Mouse (Mus musculus) kidney, postnatal 0 days (tissue): ENCODE data around the gene Zfp617. TPM values are rescaled to one million over a fixed set of nuclear protein-coding genes. Genes with fewer than 3 reads are reported as not detected.
A peak's percentile ranks its signal among the peaks of the same experiment; 100 is the strongest.
"Not testable (repeated sequence)": the region's sequence is repeated elsewhere in the genome, so short reads cannot be mapped to it uniquely, and the experiment has no call there.

Experiments used
- ATAC-seq: fragments of 200-750 bp; cut with Nextera tagmentation; replicated peaks from 2 replicates; pipeline ENCODE4 v1.8.0; 2017; ENCODE audit warnings: low read depth, moderate number of reproducible peaks, moderate TSS enrichment, moderate library complexity; ENCODE audit not compliant: low FRiP score
- DNase-seq: peaks from one replicate; pipeline ENCODE4 v3.0.0-alpha.2; 2016; ENCODE audit warnings: low spot score
- H3K27ac ChIP-seq: fragments of 300-500 bp; sonication (generic); 2 replicates; pipeline ENCODE4 v1.5.1; 2014; ENCODE audit warnings: mild to moderate bottlenecking
- H3K27me3 ChIP-seq: fragments of 300-500 bp; sonication (generic); 2 replicates; pipeline ENCODE4 v1.6.1; 2014; ENCODE audit warnings: low read length, mixed read lengths; ENCODE audit not compliant: insufficient read depth
- H3K36me3 ChIP-seq: fragments of 300-500 bp; sonication (generic); 2 replicates; pipeline ENCODE4 v1.6.1; 2014; ENCODE audit warnings: low read length, mixed read lengths; ENCODE audit not compliant: insufficient read depth
- H3K4me1 ChIP-seq: fragments of 300-500 bp; sonication (generic); replicated peaks from 2 replicates; pipeline ENCODE4 v1.6.1; 2014; ENCODE audit warnings: antibody characterized with exemption, low read length, mixed read lengths; ENCODE audit not compliant: insufficient read depth
- H3K4me2 ChIP-seq: fragments of 300-500 bp; sonication (generic); 2 replicates; pipeline ENCODE4 v1.6.1; 2014; ENCODE audit warnings: mild to moderate bottlenecking, low read length, moderate library complexity, mixed read lengths
- H3K4me3 ChIP-seq: fragments of 300-500 bp; sonication (generic); replicated peaks from 2 replicates; pipeline ENCODE4 v1.5.1; 2014; ENCODE audit warnings: low read depth, low read length
- H3K9ac ChIP-seq: fragments of 300-500 bp; sonication (generic); 2 replicates; pipeline ENCODE4 v1.6.1; 2014; ENCODE audit warnings: low read depth, low read length
- H3K9me3 ChIP-seq: fragments of 300-500 bp; sonication (generic); replicated peaks from 2 replicates; pipeline ENCODE4 v1.6.1; 2016; ENCODE audit warnings: low read length, inconsistent platforms, mixed read lengths
- CTCF ChIP-seq: IDR thresholded peaks from 2 replicates; pipeline ENCODE4 v1.5.1; 2016; ENCODE audit warnings: antibody characterized with exemption, low read depth, mild to moderate bottlenecking, moderate library complexity
- WGBS: fragments of 180-500 bp; shearing (Covaris S2); extraction: QIAGEN DNeasy Blood & Tissue Kit; methylation state at CpG from one replicate; pipeline ENCODE4 v1.1.7; 2014; 5-methylcytosine and 5-hydroxymethylcytosine counted together
- polyA plus RNA-seq: library from polyadenylated mRNA; unstranded; fragments of >200 nt; fragmentation: Nextera tagmentation; extraction: Ambion mirVana; gene quantifications from 2 replicates; pipeline ENCODE4 v1.2.1, GENCODE M21; 2015

Gene Zfp617
- polyA plus RNA-seq, 1 experiment from 2014 or later = 13.6 TPM

DNA sequence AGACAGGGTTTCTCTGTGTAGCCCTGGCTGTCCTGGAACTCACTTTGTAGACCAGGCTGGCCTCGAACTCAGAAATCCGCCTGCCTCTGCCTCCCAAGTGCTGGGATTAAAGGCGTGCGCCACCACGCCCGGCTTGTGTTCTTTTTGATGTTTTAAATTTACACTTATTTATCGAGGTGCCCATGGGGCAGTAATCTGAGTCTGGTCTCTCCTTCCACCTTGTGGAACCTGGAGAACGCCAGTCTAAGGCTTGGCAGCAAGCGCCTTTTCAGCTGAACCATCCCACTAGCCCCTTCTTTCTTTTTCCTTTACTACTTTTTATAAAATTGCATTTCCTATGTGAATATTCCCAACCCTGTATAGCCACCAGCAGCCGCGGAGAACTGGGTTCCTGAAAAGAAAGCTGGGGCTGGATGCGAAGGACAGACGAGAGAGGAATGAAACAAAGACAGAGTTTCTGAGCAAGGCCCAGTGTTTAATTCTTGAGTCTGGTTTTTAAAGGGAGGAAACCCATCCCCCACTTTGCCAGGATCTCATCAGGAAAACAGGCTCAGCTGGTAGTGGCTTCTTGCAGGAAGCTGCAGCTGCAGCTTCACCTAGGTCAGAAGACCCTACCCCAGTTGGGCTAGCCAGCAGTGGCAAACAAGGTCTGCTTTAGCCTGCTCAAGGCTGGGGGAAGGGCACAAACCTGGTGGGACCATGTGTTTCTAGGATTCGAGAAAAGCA is 43.2 kb downstream of the Zfp617 start:
- Histone ChIP-seq H3K4me2 (peak overlapping the region; percentile 58), H3K9ac (peak overlapping the region; percentile 78), H3K27me3 (no peaks in the 10 kb centered on the region), H3K36me3 (no peaks in the 10 kb centered on the region), H3K4me1 (0 out of 2 replicates have a peak, but pooled peaks cover 9% of the 10 kb centered on the region), H3K9me3 (no peaks in the 10 kb centered on the region), H3K27ac (peak overlapping the region; percentile 76; the same call in 1 of the 2 replicates), H3K4me3 (peak overlapping the region; percentile 87)
- DNase-seq = peak; percentile 21
- WGBS = 26% methylated on average over 13 of the region's 14 CpGs
- no peak for TF ChIP-seq CTCF
- ATAC-seq = no peak

- H3K36me3 ChIP-seq = no peaks in the 10 kb centered on the region
- H3K9ac ChIP-seq = no peak overlapping the region
- H3K9me3 ChIP-seq = no peaks in the 10 kb centered on the region
- H3K4me2 ChIP-seq = no peak overlapping the region
- 0 out of 2 replicates have a peak, but pooled peaks cover 9% of the 10 kb centered on the region for H3K4me1 ChIP-seq
- 82% methylated on average over 1 of the region's 1 CpGs for WGBS
- DNase-seq = no peak
- no peak for ATAC-seq
- no peak overlapping the region for H3K4me3 ChIP-seq
- no peak overlapping the region for H3K27ac ChIP-seq
- TF ChIP-seq CTCF = no peak
- H3K27me3 ChIP-seq = no peaks in the 10 kb centered on the region
Measured at GRCm38 (mm10) chr8:71952489-71952888, 44.1 kb downstream of the Zfp617 start.

- H3K36me3 ChIP-seq, DNase-seq, ATAC-seq, H3K4me3 ChIP-seq, H3K4me2 ChIP-seq, H3K4me1 ChIP-seq, H3K9me3 ChIP-seq, H3K9ac ChIP-seq, H3K27ac ChIP-seq, H3K27me3 ChIP-seq: not testable (repeated sequence)
- WGBS = 94% methylated on average over 16 of the region's 16 CpGs
Measured at GRCm38 (mm10) chr8:71952961-71953700, 44.7 kb downstream of the Zfp617 start.

- Histone ChIP-seq H3K4me1 (0 out of 2 replicates have a peak, but pooled peaks cover 9% of the 10 kb centered on the region), H3K27me3 (no peaks in the 10 kb centered on the region), H3K27ac (no peak overlapping the region), H3K9ac (no peak overlapping the region), H3K36me3 (no peaks in the 10 kb centered on the region), H3K9me3 (no peaks in the 10 kb centered on the region), H3K4me2 (no peak overlapping the region), H3K4me3 (no peak overlapping the region)
- WGBS = 99% methylated on average over 9 of the region's 9 CpGs
- ATAC-seq = no peak
- no peak for DNase-seq
- TF ChIP-seq CTCF = no peak
Measured at GRCm38 (mm10) chr8:71954666-71955065, 46.2 kb downstream of the Zfp617 start.

DNA sequence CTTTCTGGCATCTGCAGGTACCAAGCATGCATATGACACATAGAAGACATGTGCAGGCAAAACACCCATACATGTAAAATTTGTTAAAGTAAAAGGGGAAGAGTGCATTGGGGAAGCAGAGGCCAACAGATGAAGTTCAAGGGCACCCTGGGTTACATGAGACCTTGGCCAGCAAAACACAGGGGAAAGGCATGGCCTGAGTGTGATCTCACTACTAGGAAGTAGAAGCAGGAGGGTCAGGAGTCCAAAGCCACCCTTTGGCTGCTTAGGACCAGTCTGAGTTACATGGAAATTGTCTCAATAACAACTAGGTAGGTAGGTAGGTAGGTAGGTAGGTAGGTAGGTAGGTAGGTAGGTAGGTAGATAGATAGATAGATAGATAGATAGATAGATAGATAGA is 52.0 kb downstream of the Zfp617 start:
- TF ChIP-seq CTCF = no peak
- DNase-seq = no peak

DNA sequence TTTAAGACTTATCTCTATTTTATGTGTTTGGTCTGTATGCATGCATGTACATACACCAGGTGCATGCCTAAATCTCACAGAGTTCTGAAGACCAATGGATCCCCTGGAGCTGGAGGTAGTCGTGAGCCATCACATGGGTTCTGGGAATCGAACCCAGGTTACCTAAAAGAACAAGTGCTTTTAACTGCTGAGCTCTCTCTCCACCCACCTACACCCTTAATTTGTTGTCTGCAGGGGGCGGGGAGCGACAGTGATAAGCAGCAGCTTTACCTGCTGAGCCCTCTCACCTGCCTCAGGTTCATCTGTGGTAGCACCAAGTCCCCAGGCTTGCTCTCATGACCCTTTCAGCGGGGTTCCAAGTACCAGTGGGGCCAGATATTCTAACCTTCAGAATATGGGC is 53.4 kb downstream of the Zfp617 start:
- no peak overlapping the region for H3K4me3 ChIP-seq
- H3K4me1 ChIP-seq = no peaks in the 10 kb centered on the region
- DNase-seq (no peak), ATAC-seq (no peak)
- TF ChIP-seq CTCF = no peak
- H3K9ac ChIP-seq = no peak overlapping the region
- no peak overlapping the region for H3K27ac ChIP-seq
- WGBS = 94% methylated on average over 5 of the region's 5 CpGs
- no peak overlapping the region for H3K4me2 ChIP-seq
- H3K27me3 ChIP-seq = no peaks in the 10 kb centered on the region
- H3K36me3 ChIP-seq = peaks cover 14% of the 10 kb centered on the region
- H3K9me3 ChIP-seq = peaks cover 4% of the 10 kb centered on the region; the same call in 1 of the 2 replicates

More for the DNA sequence above, 52.0 kb downstream of the Zfp617 start:
- Histone ChIP-seq H3K4me3 (no peak overlapping the region), H3K27ac (no peak overlapping the region), H3K27me3 (no peaks in the 10 kb centered on the region), H3K36me3 (peaks cover 12% of the 10 kb centered on the region), H3K9ac (no peak overlapping the region), H3K4me1 (no peaks in the 10 kb centered on the region), H3K9me3 (no peaks in the 10 kb centered on the region), H3K4me2 (no peak overlapping the region)
- ATAC-seq = no peak
